18 mouse cellular contexts compared by ENCODE assay signal in genomic region chr17:62788783-62789182, GRCm38 (mm10).
DNase-seq lines count a peak whose midpoint lies in the region; ATAC-seq and TF ChIP-seq lines count a peak whose summit lies in the region.
"Had no signal": no experiment of that assay in that cellular context is flagged by ENCODE, and none has a peak within 500 bp of the region (broad histone marks: within the 10 kb centered on the region; RNA-seq: fewer than 3 reads in every experiment).

No protein-coding gene starts in this region.

- DNase-seq in hindbrain, postnatal 0 days (ENCODE audit: low spot score), result no peak
- DNase-seq in midbrain, embryonic 11.5 days (ENCODE audit: low spot score, missing footprints), result peak; percentile 89
- DNase-seq in forebrain, postnatal 0 days, result no peak
- DNase-seq in MN1 (ENCODE audit: low spot score), result no peak
- DNase-seq in layer of hippocampus, postnatal 25 days (ENCODE audit: extremely low spot score in 1 of 2, low spot score in 1 of 2), result no peak
- DNase-seq: cerebellum, postnatal 10 days; gastrocnemius, postnatal 36 days; liver, embryonic 13.5 days; thymus, postnatal 14 days had no signal

- H3K4me1 ChIP-seq in hindbrain, embryonic 16.5 days (ENCODE audit: control insufficient read depth, insufficient read depth, low read depth, low read length), result peaks cover 11% of the 10 kb centered on the region
- H3K4me1 ChIP-seq in hindbrain, postnatal 0 days (ENCODE audit: insufficient read depth, low read length), result no peaks in the 10 kb centered on the region
- peaks cover 62% of the 10 kb centered on the region for H3K4me1 ChIP-seq in midbrain, embryonic 11.5 days (ENCODE audit: control insufficient read depth, insufficient read depth, low read length)
- peaks cover 24% of the 10 kb centered on the region for H3K4me1 ChIP-seq in midbrain, embryonic 16.5 days (ENCODE audit: control insufficient read depth, insufficient read depth, low read length)
- H3K4me1 ChIP-seq in forebrain, postnatal 0 days (ENCODE audit: insufficient read depth), result 0 out of 2 replicates have a peak, but pooled peaks cover 5% of the 10 kb centered on the region
- H3K4me1 ChIP-seq: liver, embryonic 13.5 days had no signal

- H3K9ac ChIP-seq in hindbrain, embryonic 16.5 days (ENCODE audit: low read depth, low read length), result no peak overlapping the region
- H3K9ac ChIP-seq in hindbrain, postnatal 0 days (replicated peaks; ENCODE audit: low read length), result no peak overlapping the region
- H3K9ac ChIP-seq in midbrain, embryonic 11.5 days (ENCODE audit: low read length), result no peak overlapping the region
- no peak overlapping the region for H3K9ac ChIP-seq in midbrain, embryonic 16.5 days (ENCODE audit: low read depth, low read length)
- H3K9ac ChIP-seq in forebrain, postnatal 0 days, result no peak overlapping the region
- H3K9ac ChIP-seq: limb, embryonic 12.5 days; liver, embryonic 13.5 days; lung, embryonic 15.5 days; neural tube, embryonic 13.5 days had no signal

- H3K4me2 ChIP-seq in hindbrain, embryonic 16.5 days (ENCODE audit: low read length), result peak overlapping the region; percentile 21; the same call in 1 of the 2 replicates
- no peak overlapping the region for H3K4me2 ChIP-seq in hindbrain, postnatal 0 days (ENCODE audit: low read depth, low read length)
- H3K4me2 ChIP-seq in midbrain, embryonic 11.5 days, result peak overlapping the region; percentile 14; the same call in 1 of the 2 replicates
- H3K4me2 ChIP-seq in midbrain, embryonic 16.5 days (ENCODE audit: low read length), result no peak overlapping the region; the same call in 1 of the 2 replicates
- H3K4me2 ChIP-seq in forebrain, postnatal 0 days (ENCODE audit: low read depth), result peak overlapping the region; percentile 1; the same call in 1 of the 2 replicates
- H3K4me2 ChIP-seq: limb, embryonic 12.5 days; liver, embryonic 13.5 days; lung, embryonic 15.5 days; neural tube, embryonic 13.5 days had no signal

- no peak overlapping the region for H3K4me3 ChIP-seq in hindbrain, embryonic 16.5 days (ENCODE audit: low read length)
- no peak overlapping the region for H3K4me3 ChIP-seq in hindbrain, postnatal 0 days (ENCODE audit: low read length)
- H3K4me3 ChIP-seq in midbrain, embryonic 11.5 days (ENCODE audit: low read depth, low read length), result no peak overlapping the region
- H3K4me3 ChIP-seq in midbrain, embryonic 16.5 days (ENCODE audit: low read depth, low read length), result no peak overlapping the region
- no peak overlapping the region for H3K4me3 ChIP-seq in forebrain, postnatal 0 days (ENCODE audit: low read depth, low read length)
- H3K4me3 ChIP-seq: erythroblast, embryonic 14.5 days; heart, embryonic 10.5 days; layer of hippocampus, adult 2 months; limb, embryonic 12.5 days; liver, embryonic 13.5 days; lung, embryonic 15.5 days; neural tube, embryonic 13.5 days had no signal

- H3K9me3 ChIP-seq in hindbrain, embryonic 16.5 days (ENCODE audit: control insufficient read depth, low read length), result no peaks in the 10 kb centered on the region
- no peaks in the 10 kb centered on the region for H3K9me3 ChIP-seq in hindbrain, postnatal 0 days (ENCODE audit: low read length)
- no peaks in the 10 kb centered on the region for H3K9me3 ChIP-seq in midbrain, embryonic 11.5 days (ENCODE audit: control insufficient read depth, low read length)
- H3K9me3 ChIP-seq in midbrain, embryonic 16.5 days (replicated peaks; ENCODE audit: control insufficient read depth, low read length, poor library complexity, severe bottlenecking), result no peaks in the 10 kb centered on the region
- H3K9me3 ChIP-seq in forebrain, postnatal 0 days (ENCODE audit: low read length), result no peaks in the 10 kb centered on the region
- H3K9me3 ChIP-seq: heart, embryonic 10.5 days; limb, embryonic 12.5 days; liver, embryonic 13.5 days; lung, embryonic 15.5 days; neural tube, embryonic 13.5 days had no signal

- 48% methylated on average over 6 of the region's 6 CpGs for WGBS in hindbrain, embryonic 16.5 days
- WGBS in hindbrain, postnatal 0 days, result 46% methylated on average over 6 of the region's 6 CpGs
- WGBS in midbrain, embryonic 11.5 days, result 11% methylated on average over 6 of the region's 6 CpGs
- WGBS in midbrain, embryonic 16.5 days, result 15% methylated on average over 6 of the region's 6 CpGs
- 18% methylated on average over 6 of the region's 6 CpGs for WGBS in forebrain, postnatal 0 days

- ATAC-seq in hindbrain, embryonic 16.5 days, result no peak
- no peak for ATAC-seq in hindbrain, postnatal 0 days
- ATAC-seq in midbrain, embryonic 11.5 days (ENCODE audit: low FRiP score), result no peak
- no peak for ATAC-seq in midbrain, embryonic 16.5 days
- ATAC-seq in forebrain, postnatal 0 days, result no peak

- no peaks in the 10 kb centered on the region for H3K27me3 ChIP-seq in hindbrain, embryonic 16.5 days (replicated peaks; ENCODE audit: control insufficient read depth, insufficient read depth, low read length)
- no peaks in the 10 kb centered on the region for H3K27me3 ChIP-seq in hindbrain, postnatal 0 days (ENCODE audit: insufficient read depth, low read length)
- peaks cover 42% of the 10 kb centered on the region for H3K27me3 ChIP-seq in midbrain, embryonic 11.5 days (ENCODE audit: control insufficient read depth, insufficient read depth, low read length)
- no peaks in the 10 kb centered on the region for H3K27me3 ChIP-seq in midbrain, embryonic 16.5 days (ENCODE audit: control insufficient read depth, insufficient read depth, low read depth, low read length)
- no peaks in the 10 kb centered on the region for H3K27me3 ChIP-seq in forebrain, postnatal 0 days (ENCODE audit: insufficient read depth, low read length)
- H3K27me3 ChIP-seq: liver, embryonic 13.5 days; lung, embryonic 15.5 days; neural tube, embryonic 13.5 days had no signal

- no peak overlapping the region for H3K27ac ChIP-seq in hindbrain, embryonic 16.5 days (ENCODE audit: low read depth, low read length)
- H3K27ac ChIP-seq in hindbrain, postnatal 0 days, result no peak overlapping the region
- no peak overlapping the region for H3K27ac ChIP-seq in midbrain, embryonic 11.5 days (ENCODE audit: low read depth, low read length)
- H3K27ac ChIP-seq in midbrain, embryonic 16.5 days (ENCODE audit: low read length), result no peak overlapping the region
- H3K27ac ChIP-seq in forebrain, postnatal 0 days (ENCODE audit: low read depth, low read length), result no peak overlapping the region
- H3K27ac ChIP-seq: heart, embryonic 10.5 days; layer of hippocampus, adult 2 months; limb, embryonic 12.5 days; liver, embryonic 13.5 days; lung, embryonic 15.5 days; neural tube, embryonic 13.5 days had no signal

- H3K36me3 ChIP-seq in hindbrain, embryonic 16.5 days (ENCODE audit: control insufficient read depth, insufficient read depth, low read length), result no peaks in the 10 kb centered on the region
- H3K36me3 ChIP-seq in hindbrain, postnatal 0 days (ENCODE audit: insufficient read depth, low read length), result no peaks in the 10 kb centered on the region
- H3K36me3 ChIP-seq in midbrain, embryonic 11.5 days (ENCODE audit: control insufficient read depth, insufficient read depth, low read length), result no peaks in the 10 kb centered on the region
- H3K36me3 ChIP-seq in midbrain, embryonic 16.5 days (ENCODE audit: control insufficient read depth, insufficient read depth, low read length), result no peaks in the 10 kb centered on the region
- no peaks in the 10 kb centered on the region for H3K36me3 ChIP-seq in forebrain, postnatal 0 days (ENCODE audit: insufficient read depth)
- H3K36me3 ChIP-seq: G1E; heart, embryonic 10.5 days; limb, embryonic 12.5 days; liver, embryonic 13.5 days; lung, embryonic 15.5 days; neural tube, embryonic 13.5 days had no signal

- TF ChIP-seq CTCF in hindbrain, postnatal 0 days (IDR thresholded peaks at IDR 0.05; ENCODE audit: low read depth), result no peak
- no peak for TF ChIP-seq CTCF in forebrain, postnatal 0 days (IDR thresholded peaks at IDR 0.05; ENCODE audit: low read depth)

Comparison
In these comparisons a context has a peak if more than half of its experiments do, and no peak if none do; other contexts are left out.
1. H3K4me2 ChIP-seq: peak in hindbrain, embryonic 16.5 days (single experiment), midbrain, embryonic 11.5 days (single experiment) and forebrain, postnatal 0 days (single experiment); none in hindbrain, postnatal 0 days (single experiment) and midbrain, embryonic 16.5 days (single experiment).